Mouse (Mus musculus) heart, postnatal 0 days (tissue): ENCODE measurements at regions not wholly inside any gene's neighbourhood (a gene's known extent, or its start where the extent isn't known, plus 50 kb on each side); places are given as distances from the start of the nearest gene placed in this dataset.

ENCODE experiments used
- ATAC-seq: fragments of 200-750 bp; cut with Nextera tagmentation; 2 replicates; pipeline ENCODE4 v1.8.0; 2017; ENCODE audit warnings: low read depth, moderate number of reproducible peaks, moderate library complexity; ENCODE audit not compliant: insufficient read depth
- DNase-seq: peaks from one replicate; pipeline ENCODE4 v3.0.0-alpha.2; 2016; ENCODE audit warnings: low spot score
- H3K27ac ChIP-seq: fragments of 300-500 bp; sonication (generic); 2 replicates; pipeline ENCODE4 v1.5.1; 2014; ENCODE audit warnings: low read depth, mild to moderate bottlenecking
- H3K27me3 ChIP-seq: fragments of 300-500 bp; sonication (generic); 2 replicates; pipeline ENCODE4 v1.6.1; 2014; ENCODE audit warnings: low read length, mixed read lengths; ENCODE audit not compliant: control insufficient read depth, insufficient read depth
- H3K36me3 ChIP-seq: fragments of 300-500 bp; sonication (generic); replicated peaks from 2 replicates; pipeline ENCODE4 v1.6.1; 2014; ENCODE audit warnings: low read length, mixed read lengths; ENCODE audit not compliant: control insufficient read depth, insufficient read depth
- H3K4me1 ChIP-seq: fragments of 300-500 bp; sonication (generic); 2 replicates; pipeline ENCODE4 v1.6.1; 2014; ENCODE audit warnings: antibody characterized with exemption; ENCODE audit not compliant: control insufficient read depth, insufficient read depth
- H3K4me2 ChIP-seq: fragments of 300-500 bp; sonication (generic); 2 replicates; pipeline ENCODE4 v1.6.1; 2014; ENCODE audit warnings: low read depth, mild to moderate bottlenecking, low read length, moderate library complexity
- H3K4me3 ChIP-seq: fragments of 300-500 bp; sonication (generic); 2 replicates; pipeline ENCODE4 v1.5.1; 2014; ENCODE audit warnings: low read depth, low read length
- H3K9ac ChIP-seq: fragments of 300-500 bp; sonication (generic); replicated peaks from 2 replicates; pipeline ENCODE4 v1.6.1; 2014; ENCODE audit warnings: low read depth, low read length, mixed read lengths
- H3K9me3 ChIP-seq: fragments of 300-500 bp; sonication (generic); replicated peaks from 2 replicates; pipeline ENCODE4 v1.6.1; 2016; ENCODE audit warnings: low read length; ENCODE audit not compliant: control insufficient read depth
- CTCF ChIP-seq: IDR thresholded peaks from 2 replicates; pipeline ENCODE4 v1.5.1; 2016; ENCODE audit warnings: antibody characterized with exemption, control low read depth, low read depth
- EP300 ChIP-seq: IDR thresholded peaks from 2 replicates; pipeline ENCODE4 v1.6.1; 2016; ENCODE audit warnings: antibody characterized with exemption, low read depth
- WGBS: fragments of 180-500 bp; shearing (Covaris S2); extraction: QIAGEN DNeasy Blood & Tissue Kit; methylation state at CpG from one replicate; pipeline ENCODE4 v1.1.7; 2014; 5-methylcytosine and 5-hydroxymethylcytosine counted together

DNA sequence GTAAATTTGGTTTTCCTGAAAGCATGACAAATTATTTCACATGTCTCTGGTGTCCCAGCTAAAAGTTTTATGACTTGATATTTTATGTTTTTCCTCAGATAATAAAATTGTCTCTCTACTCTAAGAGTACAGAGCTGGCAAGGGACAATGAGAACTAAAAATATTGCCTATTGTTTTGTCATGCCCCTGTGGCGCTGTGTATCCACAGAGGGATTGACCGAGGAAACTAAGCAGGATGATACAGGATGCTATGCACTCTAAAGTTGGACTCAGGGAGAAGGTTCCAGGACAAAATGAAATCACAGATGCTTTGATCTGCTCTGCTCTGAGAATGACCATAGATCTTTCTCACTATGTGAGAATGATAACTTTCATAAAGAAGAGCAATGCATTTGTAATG lies 1203.3 kb upstream of the Flrt2 start:
- H3K9ac ChIP-seq, result no peak overlapping the region
- ATAC-seq, result no peak

DNA sequence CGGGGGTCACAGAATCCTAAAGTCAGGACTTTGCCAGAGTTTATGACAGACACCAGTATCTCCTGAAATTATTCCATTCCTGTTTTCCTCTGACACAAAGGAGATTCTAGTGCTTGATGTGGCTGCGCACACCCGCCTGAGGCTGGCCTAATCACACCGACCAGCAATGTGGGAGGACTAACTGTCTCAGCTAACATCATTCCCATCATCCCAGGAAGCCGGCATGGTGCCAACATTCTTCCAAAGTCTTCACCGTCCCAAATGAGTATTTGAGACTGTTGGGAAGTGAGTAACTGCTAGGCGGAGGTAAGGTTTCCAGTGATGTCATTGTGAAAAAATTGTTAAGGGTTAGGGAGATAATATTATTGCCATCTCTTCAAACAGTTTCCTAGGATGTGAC lies 1183.9 kb upstream of the Flrt2 start:
- Histone ChIP-seq H3K27ac (no peak overlapping the region), H3K27me3 (no peaks in the 10 kb centered on the region), H3K9me3 (no peaks in the 10 kb centered on the region), H3K9ac (no peak overlapping the region), H3K4me1 (no peaks in the 10 kb centered on the region), H3K4me3 (no peak overlapping the region), H3K4me2 (no peak overlapping the region), H3K36me3 (no peaks in the 10 kb centered on the region)
- WGBS, result 43% methylated on average over 7 of the region's 7 CpGs
- no peak for DNase-seq
- ATAC-seq, result no peak
- TF ChIP-seq CTCF, result no peak
- TF ChIP-seq EP300, result no peak

More for the DNA sequence above, 1203.3 kb upstream of the Flrt2 start:
- no peak overlapping the region for H3K27ac ChIP-seq
- 66% methylated on average over 2 of the region's 2 CpGs for WGBS
- no peak for DNase-seq
- no peaks in the 10 kb centered on the region for H3K4me1 ChIP-seq
- no peak for TF ChIP-seq EP300
- no peak for TF ChIP-seq CTCF
- no peaks in the 10 kb centered on the region for H3K27me3 ChIP-seq
- no peak overlapping the region for H3K4me2 ChIP-seq
- H3K36me3 ChIP-seq, result no peaks in the 10 kb centered on the region
- H3K9me3 ChIP-seq, result no peaks in the 10 kb centered on the region
- no peak overlapping the region for H3K4me3 ChIP-seq

- H3K4me1 ChIP-seq, result no peaks in the 10 kb centered on the region
- H3K4me2 ChIP-seq, result no peak overlapping the region
- no peak for ATAC-seq
- 19% methylated on average over 5 of the region's 5 CpGs for WGBS
- no peaks in the 10 kb centered on the region for H3K9me3 ChIP-seq
- H3K9ac ChIP-seq, result no peak overlapping the region
- TF ChIP-seq CTCF, result no peak
- TF ChIP-seq EP300, result no peak
- no peak overlapping the region for H3K4me3 ChIP-seq
- H3K27ac ChIP-seq, result no peak overlapping the region
- no peaks in the 10 kb centered on the region for H3K36me3 ChIP-seq
- peak; percentile 11 for DNase-seq
- H3K27me3 ChIP-seq, result no peaks in the 10 kb centered on the region
Observed at GRCm38 (mm10) chr12:94509855-94510254, 1182.2 kb upstream of the Flrt2 start.

DNA sequence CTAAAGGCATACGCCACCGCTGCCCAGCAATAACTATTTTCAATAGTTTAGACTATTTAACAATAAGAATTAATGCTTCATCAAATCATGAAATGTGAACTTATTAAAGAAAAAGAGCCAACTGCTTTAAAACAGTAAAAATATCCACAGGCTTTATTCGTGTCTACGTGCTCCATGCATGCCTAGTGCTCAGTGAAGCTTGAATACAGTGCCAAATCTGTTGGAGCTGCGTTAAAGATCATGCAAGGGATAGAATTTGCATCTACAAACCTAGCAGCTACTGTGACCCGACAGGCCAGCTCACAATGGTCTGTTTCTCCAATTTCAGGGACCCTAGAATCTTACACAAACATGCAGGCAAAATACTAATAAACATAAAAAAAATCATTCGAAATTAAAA lies 1147.3 kb upstream of the Flrt2 start:
- Histone ChIP-seq H3K27me3 (no peaks in the 10 kb centered on the region), H3K27ac (no peak overlapping the region), H3K36me3 (no peaks in the 10 kb centered on the region), H3K9me3 (no peaks in the 10 kb centered on the region), H3K9ac (no peak overlapping the region), H3K4me3 (no peak overlapping the region), H3K4me1 (no peaks in the 10 kb centered on the region), H3K4me2 (no peak overlapping the region)
- ATAC-seq, result no peak
- DNase-seq, result no peak
- TF ChIP-seq EP300, result no peak
- WGBS, result 87% methylated on average over 7 of the region's 7 CpGs

DNA sequence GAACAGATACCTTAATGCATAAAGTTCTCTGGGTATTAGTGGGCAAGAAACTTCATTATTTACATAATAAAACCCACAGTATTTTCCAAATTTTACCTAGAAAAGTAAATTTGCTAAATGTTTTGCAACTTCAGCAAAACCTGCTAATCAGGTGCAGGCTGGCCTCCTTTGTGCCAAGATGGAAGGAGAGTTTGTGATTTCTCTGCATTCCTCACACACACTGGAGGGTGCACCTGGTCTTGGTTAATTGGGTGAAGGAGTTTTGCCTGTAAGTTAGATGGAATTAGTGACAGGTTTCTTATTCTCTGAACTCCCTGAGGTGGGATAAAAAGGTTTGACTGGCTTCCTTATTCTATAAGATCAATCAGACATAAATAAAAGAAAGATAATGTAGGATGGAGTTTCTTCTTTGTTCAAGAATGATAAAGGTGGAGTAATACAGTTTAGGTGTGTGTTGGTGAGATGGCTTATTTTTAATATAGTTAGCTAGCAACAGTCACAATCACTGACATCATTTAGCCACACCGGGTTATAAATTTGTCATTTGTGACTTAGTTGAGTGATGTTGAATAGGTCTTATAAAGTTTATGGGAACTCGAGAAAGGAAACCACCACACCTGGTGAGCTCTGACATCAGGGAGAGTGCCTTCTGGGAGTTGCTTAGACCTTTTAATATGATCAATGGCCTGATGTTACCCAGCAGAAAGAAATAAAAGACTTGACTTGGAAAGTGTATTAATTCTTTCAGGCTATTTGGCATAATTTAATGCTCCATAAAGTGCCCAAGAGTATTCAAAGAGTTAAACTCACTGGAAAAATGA lies 1131.4 kb upstream of the Flrt2 start:
- TF ChIP-seq CTCF (no peak), EP300 (no peak)
- Histone ChIP-seq H3K4me1 (peaks cover 4% of the 10 kb centered on the region; the same call in 1 of the 2 replicates), H3K36me3 (no peaks in the 10 kb centered on the region), H3K27ac (no peak overlapping the region), H3K4me3 (no peak overlapping the region), H3K27me3 (no peaks in the 10 kb centered on the region), H3K9me3 (0 out of 2 replicates have a peak, but pooled peaks cover 3% of the 10 kb centered on the region), H3K4me2 (no peak overlapping the region), H3K9ac (no peak overlapping the region)
- DNase-seq (no peak), ATAC-seq (no peak)
- 91% methylated on average over 2 of the region's 2 CpGs for WGBS

DNA sequence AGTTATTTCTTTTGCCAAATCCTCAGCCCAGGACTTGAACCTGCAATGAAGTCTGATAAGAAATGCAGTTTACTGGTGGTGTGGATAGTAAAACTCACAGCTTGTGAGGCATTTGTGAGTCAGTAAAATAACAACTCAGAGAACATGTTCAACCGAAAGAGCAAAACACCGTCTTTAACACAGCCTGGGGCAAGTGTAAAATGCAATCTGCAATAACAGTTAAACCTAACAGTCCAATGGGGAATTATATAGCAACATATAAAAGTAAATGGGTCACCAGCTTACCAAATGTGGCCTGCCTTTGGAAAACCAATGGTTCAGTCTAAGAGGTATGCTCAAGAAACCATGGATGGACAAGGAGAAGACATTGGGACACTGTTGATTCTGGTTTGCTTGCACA lies 1117.0 kb upstream of the Flrt2 start:
- Histone ChIP-seq H3K9me3 (no peaks in the 10 kb centered on the region), H3K4me1 (no peaks in the 10 kb centered on the region), H3K27ac (no peak overlapping the region), H3K9ac (no peak overlapping the region), H3K36me3 (no peaks in the 10 kb centered on the region), H3K4me2 (no peak overlapping the region), H3K27me3 (no peaks in the 10 kb centered on the region), H3K4me3 (no peak overlapping the region)
- ATAC-seq (no peak), DNase-seq (no peak)
- no peak for TF ChIP-seq EP300
- no peak for TF ChIP-seq CTCF
- 69% methylated on average over 2 of the region's 2 CpGs for WGBS
